Mouse (Mus musculus): ENCODE results near the gene Marf1.

DNA sequence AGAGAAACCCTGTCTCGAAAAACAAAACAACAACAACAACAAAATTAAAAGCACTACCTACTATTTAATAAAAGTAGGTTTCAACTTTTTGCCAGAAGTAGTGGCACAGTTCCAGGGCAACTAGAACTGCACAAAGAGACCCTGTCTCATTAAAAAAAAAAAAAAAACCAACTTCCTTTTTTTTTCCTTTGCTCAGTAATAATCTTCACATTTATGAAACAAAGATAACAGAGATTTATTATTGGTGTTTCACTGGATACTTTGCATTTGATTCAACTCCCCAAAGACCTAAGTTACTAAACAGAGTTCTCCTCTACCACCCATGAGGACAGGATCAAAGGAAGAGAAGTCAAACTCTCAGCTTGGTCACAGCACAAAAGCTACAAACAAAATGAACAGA is 2.2 kb downstream of the Marf1 start:
- TF ChIP-seq POLR2A (IDR thresholded peaks at IDR 0.05; ENCODE audit: borderline replicate concordance, extremely low read depth, insufficient read depth, insufficient read length, poor library complexity, severe bottlenecking) (no peak), CTCF (IDR thresholded peaks at IDR 0.05; ENCODE audit: borderline replicate concordance, extremely low read depth, insufficient read depth, insufficient read length) (no peak)

Measured in brain, embryonic 14.5 days (tissue).